Mouse (Mus musculus) midbrain, embryonic 11.5 days (tissue): Measurements from ENCODE around the gene Bbs9. TPM values are rescaled to one million over a fixed set of nuclear protein-coding genes. Genes with fewer than 3 reads are reported as not detected.
"Not testable (repeated sequence)": the region's sequence is repeated elsewhere in the genome, so short reads cannot be mapped to it uniquely, and the experiment has no call there.

ENCODE experiments used
- ATAC-seq: fragments of 200-750 bp; cut with Nextera tagmentation; 2 replicates; pipeline ENCODE4 v1.8.0; 2017; ENCODE audit warnings: moderate TSS enrichment, moderate library complexity; ENCODE audit not compliant: low FRiP score
- DNase-seq: peaks from one replicate; pipeline ENCODE4 v3.0.0; 2015; ENCODE audit warnings: low spot score; ENCODE audit errors: missing footprints
- H3K27ac ChIP-seq: fragments of 300-500 bp; sonication (generic); 2 replicates; pipeline ENCODE4 v1.5.1; 2014; ENCODE audit warnings: low read depth, low read length
- H3K27me3 ChIP-seq: fragments of 300-500 bp; sonication (generic); 2 replicates; pipeline ENCODE4 v1.6.1; 2014; ENCODE audit warnings: mild to moderate bottlenecking, low read length, moderate library complexity, mixed read lengths; ENCODE audit not compliant: control insufficient read depth, insufficient read depth
- H3K36me3 ChIP-seq: fragments of 300-500 bp; sonication (generic); 2 replicates; pipeline ENCODE4 v1.6.1; 2014; ENCODE audit warnings: mild to moderate bottlenecking, low read length, moderate library complexity, mixed read lengths; ENCODE audit not compliant: control insufficient read depth, insufficient read depth
- H3K4me1 ChIP-seq: fragments of 300-500 bp; sonication (generic); 2 replicates; pipeline ENCODE4 v1.6.1; 2014; ENCODE audit warnings: low read length; ENCODE audit not compliant: control insufficient read depth, insufficient read depth
- H3K4me2 ChIP-seq: fragments of 300-500 bp; sonication (generic); 2 replicates; pipeline ENCODE4 v1.6.1; 2014; ENCODE audit warnings: mild to moderate bottlenecking, moderate library complexity
- H3K4me3 ChIP-seq: fragments of 300-500 bp; sonication (generic); 2 replicates; pipeline ENCODE4 v1.5.1; 2014; ENCODE audit warnings: low read depth, low read length
- H3K9ac ChIP-seq: fragments of 300-500 bp; sonication (generic); 2 replicates; pipeline ENCODE4 v1.6.1; 2014; ENCODE audit warnings: low read length
- H3K9me3 ChIP-seq: fragments of 300-500 bp; sonication (generic); 2 replicates; pipeline ENCODE4 v1.6.1; 2016; ENCODE audit warnings: low read length; ENCODE audit not compliant: control insufficient read depth
- WGBS: fragments of 180-500 bp; shearing (Covaris S2); extraction: QIAGEN DNeasy Blood & Tissue Kit; methylation state at CpG from one replicate; pipeline ENCODE4 v1.1.7; 2014; 5-methylcytosine and 5-hydroxymethylcytosine counted together
- polyA plus RNA-seq: library from polyadenylated mRNA; unstranded; fragments of >200 nt; fragmentation: Nextera tagmentation; extraction: Ambion mirVana; gene quantifications from 2 replicates; pipeline ENCODE4 v1.2.1, GENCODE M21; 2014

Bbs9 gene
- polyA plus RNA-seq, 1 experiment from 2014 or later: 17.4 TPM

GRCm38 (mm10) chr9:22713286-22713685 is 237.8 kb downstream of the Bbs9 start:
- WGBS: 21% methylated on average over 4 of the region's 4 CpGs
- not testable (repeated sequence) for H3K4me1 ChIP-seq, H3K9ac ChIP-seq, H3K27me3 ChIP-seq, H3K9me3 ChIP-seq, H3K36me3 ChIP-seq, H3K27ac ChIP-seq, H3K4me3 ChIP-seq, H3K4me2 ChIP-seq
- DNase-seq (peak; percentile 89), ATAC-seq (peak; percentile 57)

GRCm38 (mm10) chr9:22717583-22717982 is 242.1 kb downstream of the Bbs9 start:
- no peak overlapping the region for H3K4me3 ChIP-seq
- H3K9me3 ChIP-seq: no peaks in the 10 kb centered on the region
- H3K4me1 ChIP-seq: no peaks in the 10 kb centered on the region
- H3K9ac ChIP-seq: no peak overlapping the region
- DNase-seq (no peak), ATAC-seq (no peak)
- no peaks in the 10 kb centered on the region for H3K27me3 ChIP-seq
- no peaks in the 10 kb centered on the region for H3K36me3 ChIP-seq
- H3K27ac ChIP-seq: no peak overlapping the region
- no peak overlapping the region for H3K4me2 ChIP-seq
- WGBS: 87% methylated on average over 4 of the region's 4 CpGs

- no peak for ATAC-seq
- 76% methylated on average over 8 of the region's 8 CpGs for WGBS
These were observed 242.8 kb downstream of the Bbs9 start for GRCm38 (mm10) chr9:22718174-22718823.

GRCm38 (mm10) chr9:22732646-22733045 is 257.1 kb downstream of the Bbs9 start:
- H3K4me1 ChIP-seq: no peaks in the 10 kb centered on the region
- DNase-seq: no peak
- no peaks in the 10 kb centered on the region for H3K9me3 ChIP-seq
- H3K4me2 ChIP-seq: no peak overlapping the region
- WGBS: 74% methylated on average over 1 of the region's 1 CpGs
- no peak overlapping the region for H3K27ac ChIP-seq
- no peaks in the 10 kb centered on the region for H3K36me3 ChIP-seq
- H3K9ac ChIP-seq: no peak overlapping the region
- no peak overlapping the region for H3K4me3 ChIP-seq
- no peak for ATAC-seq
- H3K27me3 ChIP-seq: no peaks in the 10 kb centered on the region

More at GRCm38 (mm10) chr9:22718174-22718823, 242.8 kb downstream of the Bbs9 start:
- Histone ChIP-seq H3K27me3 (no peaks in the 10 kb centered on the region), H3K9me3 (no peaks in the 10 kb centered on the region), H3K9ac (no peak overlapping the region), H3K36me3 (no peaks in the 10 kb centered on the region), H3K4me3 (no peak overlapping the region), H3K27ac (no peak overlapping the region), H3K4me1 (no peaks in the 10 kb centered on the region), H3K4me2 (no peak overlapping the region)
- DNase-seq: no peak

GRCm38 (mm10) chr9:22734954-22735353 is 259.4 kb downstream of the Bbs9 start:
- DNase-seq (peak; percentile 53), ATAC-seq (no peak)
- Histone ChIP-seq H3K27me3 (no peaks in the 10 kb centered on the region), H3K4me3 (no peak overlapping the region), H3K9me3 (no peaks in the 10 kb centered on the region), H3K27ac (no peak overlapping the region), H3K4me2 (no peak overlapping the region), H3K4me1 (no peaks in the 10 kb centered on the region), H3K9ac (no peak overlapping the region), H3K36me3 (no peaks in the 10 kb centered on the region)
- WGBS: 87% methylated on average over 8 of the region's 8 CpGs

- no peak overlapping the region for H3K4me3 ChIP-seq
- 69% methylated on average over 8 of the region's 8 CpGs for WGBS
- no peak; the same call in 1 of the 2 replicates for ATAC-seq
- no peaks in the 10 kb centered on the region for H3K9me3 ChIP-seq
- peak; percentile 78 for DNase-seq
- no peaks in the 10 kb centered on the region for H3K4me1 ChIP-seq
- no peak overlapping the region for H3K4me2 ChIP-seq
- no peak overlapping the region for H3K9ac ChIP-seq
- H3K27ac ChIP-seq: no peak overlapping the region
- no peaks in the 10 kb centered on the region for H3K36me3 ChIP-seq
- no peaks in the 10 kb centered on the region for H3K27me3 ChIP-seq
These were observed 259.9 kb downstream of the Bbs9 start for GRCm38 (mm10) chr9:22735385-22735784.

- ATAC-seq: no peak
- Histone ChIP-seq H3K4me1 (no peaks in the 10 kb centered on the region), H3K36me3 (no peaks in the 10 kb centered on the region), H3K27me3 (no peaks in the 10 kb centered on the region), H3K9ac (no peak overlapping the region), H3K4me2 (no peak overlapping the region), H3K9me3 (no peaks in the 10 kb centered on the region), H3K4me3 (no peak overlapping the region), H3K27ac (no peak overlapping the region)
- 90% methylated on average over 6 of the region's 6 CpGs for WGBS
- no peak for DNase-seq
These were observed 262.4 kb downstream of the Bbs9 start for GRCm38 (mm10) chr9:22737893-22738292.

GRCm38 (mm10) chr9:22738861-22739260 is 263.3 kb downstream of the Bbs9 start:
- ATAC-seq (no peak), DNase-seq (no peak)
- Histone ChIP-seq H3K4me2 (no peak overlapping the region), H3K4me3 (no peak overlapping the region), H3K9ac (no peak overlapping the region), H3K4me1 (no peaks in the 10 kb centered on the region), H3K36me3 (no peaks in the 10 kb centered on the region), H3K27ac (no peak overlapping the region), H3K27me3 (no peaks in the 10 kb centered on the region), H3K9me3 (no peaks in the 10 kb centered on the region)
- 91% methylated on average over 3 of the region's 3 CpGs for WGBS

GRCm38 (mm10) chr9:22741967-22742366 is 266.5 kb downstream of the Bbs9 start:
- Histone ChIP-seq H3K4me3 (no peak overlapping the region), H3K4me2 (no peak overlapping the region), H3K36me3 (no peaks in the 10 kb centered on the region), H3K4me1 (no peaks in the 10 kb centered on the region), H3K27me3 (no peaks in the 10 kb centered on the region), H3K27ac (no peak overlapping the region), H3K9ac (no peak overlapping the region), H3K9me3 (no peaks in the 10 kb centered on the region)
- DNase-seq (no peak), ATAC-seq (no peak)
- 96% methylated on average over 1 of the region's 1 CpGs for WGBS
